Mouse (Mus musculus): ENCODE results near the gene Shank3. TPM values are rescaled to one million over a fixed set of nuclear protein-coding genes. Genes with fewer than 3 reads are reported as not detected.
A peak's percentile ranks its signal among the peaks of the same experiment; 100 is the strongest.

The Shank3 gene
- total RNA-seq, 2 experiments from 2014 or later, result 271 to 274 TPM

DNA sequence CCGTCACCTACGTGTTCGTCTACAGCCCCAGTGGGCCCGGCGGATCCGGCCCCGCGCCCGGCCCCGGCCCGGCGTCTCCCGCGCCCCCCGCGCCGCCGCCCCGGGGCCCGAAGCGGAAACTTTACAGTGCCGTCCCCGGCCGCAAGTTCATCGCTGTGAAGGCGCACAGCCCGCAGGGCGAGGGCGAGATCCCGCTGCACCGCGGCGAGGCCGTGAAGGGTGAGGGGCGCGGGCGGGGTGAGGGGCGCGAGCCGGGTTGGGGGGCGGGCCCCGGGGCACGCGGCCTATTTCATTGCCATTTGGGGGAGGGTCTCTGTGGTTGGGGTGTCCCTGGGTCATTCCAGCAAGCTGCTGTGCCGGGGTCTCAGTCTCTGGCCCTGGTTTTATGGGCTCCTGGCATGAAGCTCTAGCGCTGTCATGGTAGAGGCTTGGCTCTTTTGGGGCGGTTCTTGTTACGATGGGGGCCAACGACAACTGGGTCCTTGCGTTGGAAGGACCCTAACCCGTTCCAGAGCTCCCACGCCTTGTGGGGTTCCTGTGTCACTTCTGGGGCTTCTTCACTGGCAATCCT lies 24.7 kb downstream of the Shank3 start:
- DNase-seq (ENCODE audit: low spot score in 2 of 2), result no peak

DNA sequence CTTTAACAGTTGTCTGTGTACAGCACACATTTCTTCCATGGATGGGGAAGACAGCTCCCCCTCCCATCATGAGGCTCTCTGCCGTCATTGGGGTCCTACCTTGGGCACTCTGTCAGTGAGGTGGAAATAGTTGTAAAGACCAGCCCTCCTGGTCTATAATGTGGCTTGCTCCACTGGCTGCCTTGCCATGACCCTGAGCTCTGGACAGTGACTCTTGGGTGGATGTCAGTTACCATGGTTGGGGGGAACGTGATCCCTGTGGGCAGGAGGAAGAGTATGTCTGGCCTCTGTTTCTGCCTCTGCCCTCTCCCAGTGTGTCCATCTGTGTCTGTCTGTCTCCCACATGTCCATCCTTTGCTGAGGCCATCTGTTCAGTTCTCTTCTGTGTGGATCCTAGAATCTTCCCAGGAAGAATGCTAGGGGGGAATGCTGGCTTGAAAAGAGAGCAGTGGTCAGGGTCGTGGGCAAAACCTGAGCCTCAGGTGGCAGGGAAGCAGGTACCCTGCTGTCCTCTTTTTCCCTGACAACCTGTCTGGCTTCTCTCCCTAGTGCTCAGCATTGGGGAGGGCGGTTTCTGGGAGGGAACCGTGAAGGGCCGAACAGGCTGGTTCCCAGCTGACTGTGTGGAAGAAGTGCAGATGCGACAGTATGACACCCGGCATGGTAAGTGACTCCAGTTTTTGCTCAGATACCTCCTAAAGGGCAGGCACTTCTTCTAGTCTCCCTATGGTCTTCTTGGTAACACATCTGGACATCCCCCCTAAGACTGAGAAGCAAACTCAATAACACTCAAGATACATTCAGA lies 25.4 kb downstream of the Shank3 start:
- DNase-seq (ENCODE audit: low spot score in 2 of 2), result no peak

DNA sequence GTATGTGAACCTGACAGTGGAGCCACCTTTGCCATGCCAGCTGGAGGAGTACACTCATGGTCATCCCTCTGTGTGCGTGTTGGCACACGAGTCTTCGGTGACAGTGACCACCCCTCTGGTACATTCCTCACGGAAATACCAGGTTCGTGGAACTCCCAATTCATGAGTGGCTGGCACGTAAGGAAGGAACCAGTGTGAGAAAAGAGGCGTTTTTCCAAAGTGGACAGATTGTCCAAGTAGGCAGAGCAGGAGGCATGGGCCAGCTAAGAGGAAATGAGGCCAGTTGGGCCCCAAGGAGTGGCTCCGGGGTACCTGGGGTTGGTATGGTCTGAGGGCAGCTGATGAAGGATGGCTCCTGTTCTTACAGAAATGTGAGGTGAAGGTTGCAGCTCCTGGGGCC lies 26.0 kb downstream of the Shank3 start:
- no peak for DNase-seq (ENCODE audit: low spot score in 2 of 2)

DNA sequence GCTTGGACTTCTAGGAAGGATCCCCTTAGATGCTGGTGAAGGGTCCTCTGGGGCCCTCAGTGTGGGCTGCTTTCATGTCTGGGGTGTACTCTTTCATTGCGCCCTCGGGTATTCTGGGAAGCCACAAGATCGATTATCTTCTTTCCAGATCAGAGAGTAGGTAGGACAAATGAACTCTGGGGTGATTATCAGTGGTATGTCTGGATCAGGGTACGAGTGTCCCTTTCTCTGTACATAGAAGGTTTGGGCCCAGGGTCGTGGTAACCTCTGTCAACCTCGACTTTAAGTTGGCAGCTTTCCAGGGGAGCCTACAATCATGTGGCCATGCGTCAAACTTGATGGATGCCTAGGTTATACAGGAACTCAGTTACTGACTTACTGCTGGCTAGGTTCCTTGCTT lies 26.5 kb downstream of the Shank3 start:
- DNase-seq (ENCODE audit: low spot score in 2 of 2), result no peak

DNA sequence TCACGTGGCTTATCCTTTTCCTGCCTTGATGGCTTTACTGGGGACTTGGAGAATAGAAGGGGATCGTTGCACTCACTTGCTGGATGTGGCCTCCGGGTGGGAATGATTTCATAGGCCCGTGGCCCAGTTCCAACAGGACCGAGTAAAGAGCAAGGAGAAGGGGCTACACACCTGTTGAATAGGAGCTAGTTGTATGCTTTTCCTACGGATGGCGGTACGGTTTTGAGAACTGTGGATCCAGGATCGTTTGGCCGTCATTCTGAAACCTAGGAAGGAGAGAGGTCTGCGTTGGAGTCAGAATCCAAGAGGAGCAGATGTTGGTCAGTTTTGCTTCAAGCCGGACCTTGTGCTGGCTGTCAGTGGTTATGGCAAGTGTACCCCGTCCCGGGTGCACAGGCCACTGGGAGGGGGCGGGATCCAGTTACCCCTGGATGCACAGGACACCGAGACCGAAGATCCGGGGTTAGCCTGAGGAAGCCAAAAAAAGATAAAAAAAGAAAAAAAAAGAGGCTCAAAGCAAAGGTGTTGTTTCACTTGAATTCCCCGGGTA lies 27.4 kb downstream of the Shank3 start:
- no peak for DNase-seq (ENCODE audit: low spot score in 2 of 2)

DNA sequence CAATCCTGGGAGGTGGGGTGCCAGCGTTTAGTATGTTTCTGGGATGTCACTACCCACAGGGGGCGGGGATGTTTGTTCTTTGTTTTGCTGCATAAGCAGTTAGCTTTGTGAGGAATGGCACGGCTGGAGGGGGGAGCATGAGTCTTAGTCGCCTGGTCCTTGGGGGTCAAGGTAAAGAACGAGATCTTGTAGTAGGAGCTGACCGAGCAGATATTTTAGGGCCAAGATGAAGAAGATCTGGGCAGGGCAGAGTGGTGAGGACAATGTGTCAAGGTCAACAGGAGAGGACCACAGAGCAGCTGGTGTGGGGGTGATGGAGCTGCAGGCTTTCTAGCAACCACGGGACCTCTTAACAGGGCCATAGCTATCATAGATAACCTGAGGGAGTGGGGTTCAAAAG lies 28.0 kb downstream of the Shank3 start:
- no peak for DNase-seq (ENCODE audit: low spot score in 2 of 2)

DNA sequence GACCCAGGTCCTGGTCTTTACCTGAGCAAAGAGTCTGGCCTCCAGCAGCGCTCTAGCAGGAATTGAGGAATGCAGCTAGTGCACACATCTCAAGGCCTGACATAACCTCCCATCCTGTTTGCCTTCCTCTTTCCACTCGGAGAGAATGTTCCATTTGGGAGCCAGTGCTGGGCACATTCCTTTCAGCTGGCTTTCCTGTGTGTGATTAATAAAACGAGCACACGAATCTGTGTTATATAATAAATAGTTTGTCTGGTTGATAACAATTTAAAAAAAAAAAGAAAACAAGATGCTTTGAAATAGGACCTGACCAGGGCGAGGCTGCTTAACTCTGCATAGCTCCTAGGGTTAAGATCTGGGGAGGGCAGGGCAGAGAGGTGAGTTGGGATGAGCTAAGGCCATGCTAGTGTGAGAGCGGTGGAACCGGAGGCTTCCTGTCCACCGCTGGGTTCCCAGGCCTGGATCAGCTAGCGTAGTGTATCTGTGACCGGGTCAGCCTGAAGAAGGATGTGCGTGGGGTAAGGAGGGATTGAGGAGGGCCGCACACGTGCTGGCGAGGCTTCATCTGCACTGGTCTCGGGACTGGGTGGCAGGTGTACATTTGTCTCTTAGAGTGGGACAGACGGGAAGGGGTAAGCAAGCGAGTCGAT lies 28.9 kb downstream of the Shank3 start:
- no peak for DNase-seq (ENCODE audit: low spot score in 2 of 2)

DNA sequence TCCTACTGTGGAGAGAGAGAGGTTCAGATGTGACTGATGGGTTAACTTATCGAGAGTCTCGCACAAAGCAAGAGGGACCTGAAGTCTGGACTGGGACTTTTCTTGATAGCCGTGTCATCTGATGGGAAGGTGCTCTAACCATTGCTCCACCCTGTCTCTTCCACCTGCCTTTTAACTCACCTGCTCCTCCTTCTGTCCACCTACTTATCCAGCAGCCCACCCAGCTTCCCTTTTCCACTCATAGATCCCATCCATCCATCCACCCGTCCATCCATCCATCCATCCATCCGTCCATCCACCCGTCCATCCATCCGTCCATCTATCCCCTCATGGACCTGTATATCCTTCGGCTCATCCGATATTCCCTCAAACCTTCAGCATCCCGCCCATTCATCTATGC lies 29.5 kb downstream of the Shank3 start:
- no peak for DNase-seq (ENCODE audit: low spot score in 2 of 2)

DNA sequence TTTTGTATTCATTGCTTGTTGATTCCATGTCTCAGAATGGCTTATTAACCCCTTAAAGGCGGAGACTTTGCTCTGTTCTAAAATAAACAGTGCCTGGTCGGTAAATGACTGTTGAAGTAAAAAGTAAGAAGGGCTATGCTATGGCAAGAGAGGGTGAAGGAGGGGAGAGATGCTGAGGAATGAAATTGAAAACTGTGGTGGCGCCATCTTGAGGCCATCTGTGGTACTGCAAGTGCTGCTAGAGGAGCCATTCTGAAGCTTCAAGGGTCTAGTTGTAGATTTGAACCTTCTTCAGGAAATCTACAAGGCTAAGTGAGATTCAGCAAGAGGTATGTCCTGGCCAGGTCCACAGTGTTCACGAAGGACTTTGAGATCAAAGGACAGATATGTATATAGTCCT lies 30.9 kb downstream of the Shank3 start:
- DNase-seq (ENCODE audit: low spot score in 2 of 2), result peak; percentile 69 to 76

DNA sequence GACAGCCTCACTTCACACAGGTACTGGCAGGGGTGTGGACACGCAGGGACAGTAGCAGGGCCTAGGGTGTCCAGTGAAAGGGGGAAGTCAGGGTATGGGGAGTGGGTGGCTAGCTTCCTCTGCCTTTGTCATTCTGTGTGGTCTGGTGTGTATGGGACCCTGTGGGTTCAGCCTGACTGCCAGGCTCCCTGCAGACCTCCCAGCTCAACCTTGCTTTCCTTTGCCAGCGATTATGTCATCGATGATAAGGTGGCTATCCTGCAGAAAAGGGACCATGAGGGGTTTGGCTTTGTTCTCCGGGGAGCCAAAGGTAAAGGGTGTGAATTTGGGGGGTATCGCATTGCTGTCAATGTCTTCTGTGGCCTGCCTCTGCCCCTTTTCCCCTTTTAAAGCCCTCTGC lies 32.0 kb downstream of the Shank3 start:
- DNase-seq (ENCODE audit: low spot score in 2 of 2), result no peak

DNA sequence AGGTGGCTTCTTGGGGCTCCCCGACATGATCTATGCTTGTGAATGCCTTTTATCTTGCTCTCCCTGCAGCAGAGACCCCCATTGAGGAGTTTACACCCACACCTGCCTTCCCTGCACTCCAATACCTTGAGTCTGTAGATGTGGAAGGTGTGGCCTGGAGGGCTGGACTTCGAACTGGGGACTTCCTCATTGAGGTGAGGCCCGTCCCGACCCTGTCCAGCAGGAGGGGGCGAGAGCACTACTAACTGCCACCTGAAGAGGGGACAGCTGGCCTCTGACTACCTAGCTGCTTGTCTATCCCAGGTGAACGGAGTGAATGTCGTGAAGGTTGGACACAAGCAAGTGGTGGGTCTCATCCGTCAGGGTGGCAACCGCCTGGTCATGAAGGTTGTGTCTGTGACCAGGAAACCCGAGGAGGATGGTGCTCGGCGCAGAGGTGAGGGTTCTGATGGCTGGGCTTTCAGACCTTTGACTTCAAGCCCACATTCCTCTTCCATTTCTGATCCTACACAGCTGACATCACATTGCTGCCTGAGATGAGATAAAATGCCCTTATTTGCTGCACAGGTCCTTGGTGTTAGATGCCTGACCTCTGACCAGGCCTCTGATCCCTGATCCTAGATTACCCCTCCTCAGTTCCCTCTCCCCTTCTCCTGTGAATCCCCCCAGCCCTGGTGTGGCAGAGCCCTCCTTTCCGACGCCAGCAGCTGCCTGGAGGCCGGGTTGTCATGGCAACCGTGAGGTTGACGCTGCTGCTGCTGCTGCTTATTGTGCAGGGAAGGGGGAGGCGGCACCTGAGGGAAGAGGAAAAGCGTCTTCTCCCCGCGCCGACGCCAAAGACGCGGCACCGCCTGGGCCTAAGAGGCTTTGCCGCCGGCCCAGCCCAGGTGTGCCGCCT lies 32.9 kb downstream of the Shank3 start:
- peak; percentile 62 to 72 for DNase-seq (ENCODE audit: low spot score in 2 of 2)

DNA sequence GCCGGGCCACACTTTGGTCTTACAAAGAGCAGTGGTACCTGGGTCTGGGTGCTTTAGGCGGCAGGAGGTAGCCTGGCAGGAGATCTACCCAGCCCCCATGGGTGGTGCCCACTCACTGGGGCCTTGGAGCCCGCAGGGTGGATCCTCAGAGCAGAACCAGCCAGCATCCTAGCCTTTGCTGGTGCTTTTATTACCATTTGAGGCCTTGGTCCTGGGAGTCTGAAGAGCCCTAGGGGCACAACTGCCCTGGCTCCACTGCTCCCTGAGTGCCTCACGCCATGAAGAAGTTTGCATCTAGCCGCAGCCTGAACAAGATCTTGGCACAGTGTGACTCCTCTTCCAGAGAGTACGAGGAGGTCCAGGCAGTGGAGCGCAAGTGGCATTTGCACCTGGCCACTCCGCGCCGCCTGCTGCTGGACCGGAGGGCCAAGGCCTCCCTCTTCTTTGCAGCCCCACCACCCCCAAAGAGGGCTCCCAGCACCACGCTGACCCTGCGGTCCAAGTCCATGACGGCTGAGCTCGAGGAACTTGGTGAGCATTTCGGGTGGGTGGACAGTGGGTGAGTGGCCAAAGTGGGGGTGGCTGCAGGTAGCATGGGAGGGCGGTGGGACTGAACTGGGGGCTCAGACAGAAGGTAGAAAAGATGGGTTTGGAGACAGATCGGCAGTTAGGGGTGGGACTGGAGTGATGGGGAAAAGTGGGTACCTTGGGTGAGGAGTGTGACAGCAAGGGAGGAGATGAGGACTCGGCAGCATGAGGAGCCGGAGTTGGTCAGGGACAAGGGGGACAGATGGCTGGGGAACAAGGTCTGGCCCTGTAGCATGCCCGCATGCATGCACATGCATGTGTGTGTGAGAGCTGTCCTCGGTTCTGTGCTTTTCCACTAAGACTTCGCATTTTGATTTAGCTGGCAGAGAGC lies 33.8 kb downstream of the Shank3 start:
- DNase-seq (ENCODE audit: low spot score in 2 of 2), result no peak

DNA sequence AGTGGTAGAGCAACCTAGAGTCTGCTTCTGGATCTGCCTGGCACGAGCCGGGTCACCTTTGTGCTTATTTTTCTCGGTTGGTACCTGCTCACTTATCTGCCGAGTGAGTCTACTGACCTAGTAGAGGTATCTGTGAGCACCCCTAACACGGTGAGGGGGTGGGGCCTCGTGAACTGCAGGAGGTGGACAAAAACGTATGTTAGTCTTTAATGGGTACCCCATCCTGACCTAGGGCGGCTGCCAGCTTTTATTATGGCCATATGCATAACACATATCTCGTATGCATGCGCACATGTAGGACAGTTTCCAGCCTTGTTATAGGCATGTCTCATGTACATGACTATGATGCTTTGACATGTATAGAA lies 34.4 kb downstream of the Shank3 start:
- DNase-seq (ENCODE audit: low spot score in 2 of 2), result no peak

DNA sequence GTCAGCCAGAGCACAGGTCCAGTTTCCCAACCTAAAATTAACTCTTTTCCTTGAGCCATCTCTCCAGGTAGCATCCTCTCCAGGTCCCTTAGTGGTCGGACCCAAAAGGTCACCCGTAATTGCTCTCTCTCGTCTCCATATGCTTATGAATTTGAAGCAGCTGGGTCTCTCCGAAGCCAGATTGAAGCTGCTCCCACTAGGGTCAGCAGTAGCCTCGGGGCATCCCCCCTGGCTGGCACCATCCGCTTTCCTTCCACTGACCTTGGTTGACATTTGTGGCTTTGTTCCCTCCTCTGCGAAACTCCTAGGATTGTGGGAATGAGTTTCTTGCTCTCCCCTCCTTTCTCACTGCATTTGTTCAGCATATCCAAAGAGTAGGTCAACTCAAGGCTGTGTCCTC lies 44.7 kb downstream of the Shank3 start:
- DNase-seq (ENCODE audit: low spot score in 2 of 2), result no peak

DNA sequence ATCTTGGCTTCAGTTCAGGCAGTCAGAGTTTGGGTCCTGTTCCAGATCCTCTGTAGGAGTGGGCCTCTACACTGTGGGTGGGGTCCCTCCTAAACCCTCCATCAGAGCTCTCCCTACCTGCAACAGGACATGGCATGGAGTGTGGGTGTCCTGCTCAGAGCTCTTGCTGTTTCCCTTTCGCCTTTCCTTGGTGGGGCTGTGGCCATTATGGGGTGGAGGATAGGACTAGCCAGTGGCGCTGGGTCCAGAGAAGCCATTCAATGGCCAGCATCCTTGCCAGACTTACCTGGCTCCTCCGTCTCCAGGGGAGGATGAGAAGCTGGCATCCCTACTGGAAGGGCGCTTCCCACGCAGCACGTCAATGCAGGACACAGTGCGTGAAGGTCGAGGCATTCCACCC lies 47.9 kb downstream of the Shank3 start:
- no peak for DNase-seq (ENCODE audit: low spot score in 2 of 2)

DNA sequence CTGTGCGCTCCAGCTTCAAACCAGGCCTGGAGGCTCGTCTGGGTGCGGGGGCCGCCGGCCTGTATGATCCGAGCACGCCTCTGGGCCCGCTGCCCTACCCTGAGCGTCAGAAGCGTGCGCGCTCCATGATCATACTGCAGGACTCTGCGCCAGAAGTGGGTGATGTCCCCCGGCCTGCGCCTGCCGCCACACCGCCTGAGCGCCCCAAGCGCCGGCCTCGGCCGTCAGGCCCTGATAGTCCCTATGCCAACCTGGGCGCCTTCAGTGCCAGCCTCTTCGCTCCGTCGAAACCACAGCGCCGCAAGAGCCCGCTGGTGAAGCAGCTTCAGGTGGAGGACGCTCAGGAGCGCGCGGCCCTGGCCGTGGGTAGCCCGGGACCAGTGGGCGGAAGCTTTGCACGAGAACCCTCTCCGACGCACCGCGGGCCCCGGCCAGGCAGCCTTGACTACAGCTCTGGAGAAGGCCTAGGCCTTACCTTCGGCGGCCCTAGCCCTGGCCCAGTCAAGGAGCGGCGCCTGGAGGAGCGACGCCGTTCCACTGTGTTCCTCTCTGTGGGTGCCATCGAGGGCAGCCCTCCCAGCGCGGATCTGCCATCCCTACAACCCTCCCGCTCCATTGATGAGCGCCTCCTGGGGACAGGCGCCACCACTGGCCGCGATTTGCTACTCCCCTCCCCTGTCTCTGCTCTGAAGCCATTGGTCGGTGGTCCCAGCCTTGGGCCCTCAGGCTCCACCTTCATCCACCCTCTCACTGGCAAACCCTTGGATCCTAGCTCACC lies 48.6 kb downstream of the Shank3 start:
- DNase-seq (ENCODE audit: low spot score in 2 of 2), result peak in 1 of 2 experiments; percentile 61

DNA sequence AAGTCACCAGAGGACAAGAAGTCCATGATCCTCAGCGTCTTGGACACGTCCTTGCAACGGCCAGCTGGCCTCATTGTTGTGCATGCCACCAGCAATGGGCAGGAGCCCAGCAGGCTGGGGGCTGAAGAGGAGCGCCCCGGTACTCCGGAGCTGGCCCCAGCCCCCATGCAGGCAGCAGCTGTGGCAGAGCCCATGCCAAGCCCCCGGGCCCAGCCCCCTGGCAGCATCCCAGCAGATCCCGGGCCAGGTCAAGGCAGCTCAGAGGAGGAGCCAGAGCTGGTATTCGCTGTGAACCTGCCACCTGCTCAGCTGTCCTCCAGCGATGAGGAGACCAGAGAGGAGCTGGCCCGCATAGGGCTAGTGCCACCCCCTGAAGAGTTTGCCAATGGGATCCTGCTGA lies 49.4 kb downstream of the Shank3 start:
- peak; percentile 69 to 75 for DNase-seq (ENCODE audit: low spot score in 2 of 2)

DNA sequence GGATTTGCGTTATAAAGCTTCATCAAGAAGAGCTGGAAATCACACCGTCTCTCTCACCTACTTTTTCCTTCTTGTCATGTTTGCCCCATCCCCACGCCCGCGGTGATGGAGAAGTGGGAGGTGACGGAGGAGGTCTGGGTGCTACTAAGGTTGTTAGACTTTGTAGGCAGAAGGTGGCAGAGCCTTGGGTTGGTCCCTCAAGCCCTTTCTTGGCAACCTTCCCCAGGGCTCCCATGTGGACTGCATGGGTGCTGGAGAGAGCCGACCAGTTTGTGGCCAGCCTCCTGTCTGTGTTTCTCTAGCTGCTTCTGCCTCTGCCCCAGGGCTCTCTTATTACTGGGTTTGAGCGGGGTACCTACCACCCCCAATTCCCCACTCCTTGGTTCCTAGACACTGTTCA lies 51.1 kb downstream of the Shank3 start:
- DNase-seq (ENCODE audit: low spot score in 2 of 2), result no peak

DNA sequence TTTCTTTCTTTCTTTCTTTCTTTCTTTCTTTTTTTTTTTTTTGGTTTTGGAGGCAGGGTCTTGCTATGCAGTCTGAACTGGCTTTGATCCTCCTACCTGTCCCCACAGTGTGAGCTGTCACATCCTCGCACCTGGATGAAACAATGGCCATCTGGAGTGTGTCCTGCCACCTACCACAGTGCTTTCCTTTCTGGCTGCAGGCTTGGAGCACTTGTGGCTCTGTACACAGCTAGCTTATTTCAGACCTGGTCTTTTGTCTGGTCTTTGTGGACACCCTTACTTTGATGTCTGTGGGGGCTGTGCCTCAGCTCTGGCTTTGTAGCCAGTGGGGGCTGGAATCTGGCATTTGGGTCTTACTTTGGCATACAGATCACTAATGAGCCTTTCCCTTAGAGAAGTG lies 52.3 kb downstream of the Shank3 start:
- DNase-seq (ENCODE audit: low spot score in 2 of 2), result no peak
